Comparison of ENCODE assay signal across 8 mouse cellular contexts in genomic region chr7:24112156-24112856, GRCm38 (mm10). TPM values are rescaled to one million over a fixed set of nuclear protein-coding genes. Genes with fewer than 3 reads are reported as not detected.
A peak's percentile ranks its signal among the peaks of the same experiment; 100 is the strongest.
DNase-seq lines count a peak whose midpoint lies in the region; ATAC-seq and TF ChIP-seq lines count a peak whose summit lies in the region.

Zfp112 (plus strand) TSS chr7:24112314.

- ATAC-seq in hematopoietic stem cell, adult 5-6 weeks (replicated peaks in 1 of 2; ENCODE audit: insufficient read depth in 1 of 2, low FRiP score in 2 of 2, low TSS enrichment in 1 of 2, low read depth in 1 of 2, poor library complexity in 2 of 2, severe bottlenecking in 2 of 2), result peak; percentile 49 to 62
- ATAC-seq in monocyte, adult 5-6 weeks (replicated peaks; ENCODE audit: insufficient number of reproducible peaks, low FRiP score, low TSS enrichment, poor library complexity, severe bottlenecking), result no peak

- WGBS in lung, adult 2 months, result under 1% methylated on average over 23 of the region's 23 CpGs

- TF ChIP-seq POLR2A in lung, adult 2 months (IDR thresholded peaks at IDR 0.05; ENCODE audit: borderline replicate concordance, extremely low read depth, low read depth, low read length), result peak; percentile 47; the same call in 1 of the 2 replicates

- H3K4me3 ChIP-seq in lung, adult 2 months (replicated peaks; ENCODE audit: extremely low read depth, low read depth, low read length), result peak within 1 kb of the TSS; percentile 84

- no peaks in the 10 kb centered on the region for H3K4me1 ChIP-seq in lung, adult 2 months (ENCODE audit: control insufficient read depth, insufficient read depth, low read length)

- no peak for TF ChIP-seq CTCF in lung, adult 2 months (IDR thresholded peaks at IDR 0.05; ENCODE audit: insufficient read depth, low read length)

- DNase-seq in NIH3T3 (ENCODE audit: low read depth), result peak; percentile 86
- peak; percentile 94 for DNase-seq in cerebellum, adult 9-11 months
- peak; percentile 81 to 91 for DNase-seq in frontal cortex, adult 2 months (ENCODE audit: extremely low spot score in 1 of 2, low spot score in 1 of 2)
- peak; percentile 35 for DNase-seq in layer of hippocampus, adult 9-10 months (ENCODE audit: low spot score)
- peak; percentile 75 for DNase-seq in lung, adult 2 months
- peak; percentile 58 for DNase-seq in ovary, postnatal 14 days (ENCODE audit: low spot score)

RNA-seq across cellular contexts. Expression of gene Zfp112, which starts in this region (rescaled TPM):
- polyA plus RNA-seq in frontal cortex, adult 2 months (2012; rRNA removed), result 8.2 and 9.4 TPM in 2 replicates
- 0.60 and 1.1 TPM in 2 replicates for total RNA-seq in hematopoietic stem cell, adult 5-6 weeks (2017)
- polyA plus RNA-seq in lung, adult 2 months (2012; rRNA removed), result 1.3 and 1.7 TPM in 2 replicates
- 3.6 to 4.1 TPM (median 3.6 TPM) in 3 replicates for total RNA-seq in monocyte, adult 5-6 weeks (2017)

Comparison
In these comparisons a context has a peak if more than half of its experiments do, and no peak if none do; other contexts are left out.
1. DNase-seq: peak in every context shown above with its lines; median percentile 94 in cerebellum, adult 9-11 months; 86 in NIH3T3; 86 in frontal cortex, adult 2 months; 75 in lung, adult 2 months; 58 in ovary, postnatal 14 days; 35 in layer of hippocampus, adult 9-10 months.